Mouse (Mus musculus): Measurements from ENCODE around the gene Gm3336. TPM values are rescaled to one million over a fixed set of nuclear protein-coding genes. Genes with fewer than 3 reads are reported as not detected.

Gene Gm3336
- polyA plus RNA-seq, 1 experiment = 0.23 TPM

- Histone ChIP-seq H3K4me2 (ENCODE audit: low read depth) (peak overlapping the region; percentile 89), H3ac (ENCODE audit: control insufficient read depth, insufficient read length) (no peak overlapping the region), H3K79me2 (ENCODE audit: control insufficient read depth, insufficient read depth) (peaks cover 20% of the 10 kb centered on the region), H3K36me3 (ENCODE audit: control insufficient read depth, insufficient read depth) (no peaks in the 10 kb centered on the region), H3K4me3 (peak overlapping the region; percentile 94), H3K27me3 (ENCODE audit: control insufficient read depth, insufficient read depth, insufficient read length) (no peaks in the 10 kb centered on the region)
- no peak for TF ChIP-seq POLR2A (IDR thresholded peaks at IDR 0.05; ENCODE audit: insufficient read length, low read depth)
- no peak for TF ChIP-seq E2F4 (IDR thresholded peaks at IDR 0.05; ENCODE audit: insufficient read depth)
- TF ChIP-seq POLR2AphosphoS2 (IDR thresholded peaks at IDR 0.05; ENCODE audit: insufficient read length, low read depth) = peak; percentile 28
- TF ChIP-seq TCF3 (IDR thresholded peaks at IDR 0.05; ENCODE audit: insufficient read length, low read depth) = no peak
- no peak for TF ChIP-seq REST (IDR thresholded peaks at IDR 0.05; ENCODE audit: insufficient read depth, insufficient read length)
- TF ChIP-seq MAX (IDR thresholded peaks at IDR 0.05; ENCODE audit: low read depth) = no peak
- TF ChIP-seq TCF12 (IDR thresholded peaks at IDR 0.05; ENCODE audit: insufficient read depth, poor library complexity, severe bottlenecking) = no peak
- TF ChIP-seq SRF (IDR thresholded peaks at IDR 0.05; ENCODE audit: control insufficient read depth, insufficient read length, low read depth) = no peak
- TF ChIP-seq MYOD1 (IDR thresholded peaks at IDR 0.05; ENCODE audit: control insufficient read depth in 1 of 3, insufficient read length in 2 of 3, low read depth in 2 of 3) = no peak
- peak; percentile 56 for TF ChIP-seq USF1 (IDR thresholded peaks at IDR 0.05; ENCODE audit: low read depth)
- no peak for TF ChIP-seq MYOG (IDR thresholded peaks at IDR 0.05; ENCODE audit: control insufficient read depth in 1 of 3, insufficient read depth in 1 of 3, insufficient read length in 2 of 3, low read depth in 2 of 3)
- no peak for TF ChIP-seq CEBPB (IDR thresholded peaks at IDR 0.05; ENCODE audit: insufficient read depth, poor library complexity, severe bottlenecking)
Observed at GRCm38 (mm10) chr8:70701982-70702841, 16.1 kb upstream of the Gm3336 start.

GRCm38 (mm10) chr8:70702842-70703182 lies 15.5 kb upstream of the Gm3336 start:
- H3K4me3 ChIP-seq = peak overlapping the region; percentile 94

GRCm38 (mm10) chr8:70703287-70703686 lies 15.1 kb upstream of the Gm3336 start, which contains the start of gene Iqcn:
Gene Iqcn, plus strand, starts transcription at chr8:70703457.
- Histone ChIP-seq H3K4me3 (peak within 1 kb of the TSS; percentile 94), H3K4me2 (ENCODE audit: low read depth) (peak within 1 kb of the TSS; percentile 89), H3K27me3 (ENCODE audit: control insufficient read depth, insufficient read depth, insufficient read length) (no peaks in the 10 kb centered on the region), H3ac (ENCODE audit: control insufficient read depth, insufficient read length) (no peak within 1 kb of the TSS), H3K36me3 (ENCODE audit: control insufficient read depth, insufficient read depth) (no peaks in the 10 kb centered on the region), H3K79me2 (ENCODE audit: control insufficient read depth, insufficient read depth) (peaks cover 20% of the 10 kb centered on the region)
- TF ChIP-seq POLR2AphosphoS2 (IDR thresholded peaks at IDR 0.05; ENCODE audit: insufficient read length, low read depth) (peak; percentile 38), MAX (IDR thresholded peaks at IDR 0.05; ENCODE audit: low read depth) (no peak)

More at GRCm38 (mm10) chr8:70702842-70703182, 15.5 kb upstream of the Gm3336 start:
- TF ChIP-seq SRF (IDR thresholded peaks at IDR 0.05; ENCODE audit: control insufficient read depth, insufficient read length, low read depth) = no peak
- TF ChIP-seq CEBPB (IDR thresholded peaks at IDR 0.05; ENCODE audit: insufficient read depth, poor library complexity, severe bottlenecking) = no peak
- no peak for TF ChIP-seq MYOD1 (IDR thresholded peaks at IDR 0.05; ENCODE audit: control insufficient read depth in 1 of 3, insufficient read length in 2 of 3, low read depth in 2 of 3)
- TF ChIP-seq E2F4 (IDR thresholded peaks at IDR 0.05; ENCODE audit: insufficient read depth) = no peak
- no peak for TF ChIP-seq REST (IDR thresholded peaks at IDR 0.05; ENCODE audit: insufficient read depth, insufficient read length)
- TF ChIP-seq USF1 (IDR thresholded peaks at IDR 0.05; ENCODE audit: low read depth) = no peak
- peak in 1 of 3 experiments; percentile 4 for TF ChIP-seq MYOG (IDR thresholded peaks at IDR 0.05; ENCODE audit: control insufficient read depth in 1 of 3, insufficient read depth in 1 of 3, insufficient read length in 2 of 3, low read depth in 2 of 3)
- peak; percentile 83 for TF ChIP-seq POLR2AphosphoS2 (IDR thresholded peaks at IDR 0.05; ENCODE audit: insufficient read length, low read depth)
- no peak for TF ChIP-seq TCF3 (IDR thresholded peaks at IDR 0.05; ENCODE audit: insufficient read length, low read depth)
- TF ChIP-seq TCF12 (IDR thresholded peaks at IDR 0.05; ENCODE audit: insufficient read depth, poor library complexity, severe bottlenecking) = no peak
- no peak for TF ChIP-seq MAX (IDR thresholded peaks at IDR 0.05; ENCODE audit: low read depth)
- no peaks in the 10 kb centered on the region for H3K36me3 ChIP-seq (ENCODE audit: control insufficient read depth, insufficient read depth)
- no peaks in the 10 kb centered on the region for H3K27me3 ChIP-seq (ENCODE audit: control insufficient read depth, insufficient read depth, insufficient read length)
- H3ac ChIP-seq (ENCODE audit: control insufficient read depth, insufficient read length) = no peak overlapping the region
- H3K4me2 ChIP-seq (ENCODE audit: low read depth) = peak overlapping the region; percentile 89
- H3K79me2 ChIP-seq (ENCODE audit: control insufficient read depth, insufficient read depth) = peaks cover 20% of the 10 kb centered on the region

GRCm38 (mm10) chr8:70708281-70708680 lies 10.1 kb upstream of the Gm3336 start:
- Histone ChIP-seq H3K4me3 (no peak overlapping the region), H3ac (ENCODE audit: control insufficient read depth, insufficient read length) (no peak overlapping the region), H3K79me2 (ENCODE audit: control insufficient read depth, insufficient read depth) (no peaks in the 10 kb centered on the region), H3K4me2 (ENCODE audit: low read depth) (no peak overlapping the region), H3K36me3 (ENCODE audit: control insufficient read depth, insufficient read depth) (no peaks in the 10 kb centered on the region), H3K27me3 (ENCODE audit: control insufficient read depth, insufficient read depth, insufficient read length) (no peaks in the 10 kb centered on the region)
- TF ChIP-seq REST (IDR thresholded peaks at IDR 0.05; ENCODE audit: insufficient read depth, insufficient read length) = no peak
- TF ChIP-seq TCF12 (IDR thresholded peaks at IDR 0.05; ENCODE audit: insufficient read depth, poor library complexity, severe bottlenecking) = no peak
- TF ChIP-seq CEBPB (IDR thresholded peaks at IDR 0.05; ENCODE audit: insufficient read depth, poor library complexity, severe bottlenecking) = no peak
- no peak for TF ChIP-seq USF1 (IDR thresholded peaks at IDR 0.05; ENCODE audit: low read depth)
- TF ChIP-seq POLR2AphosphoS2 (IDR thresholded peaks at IDR 0.05; ENCODE audit: insufficient read length, low read depth) = no peak
- no peak for TF ChIP-seq MAX (IDR thresholded peaks at IDR 0.05; ENCODE audit: low read depth)
- no peak for TF ChIP-seq TCF3 (IDR thresholded peaks at IDR 0.05; ENCODE audit: insufficient read length, low read depth)
- TF ChIP-seq E2F4 (IDR thresholded peaks at IDR 0.05; ENCODE audit: insufficient read depth) = no peak
- TF ChIP-seq POLR2A (IDR thresholded peaks at IDR 0.05; ENCODE audit: insufficient read length, low read depth) = no peak
- no peak for TF ChIP-seq MYOD1 (IDR thresholded peaks at IDR 0.05; ENCODE audit: control insufficient read depth in 1 of 3, insufficient read length in 2 of 3, low read depth in 2 of 3)
- TF ChIP-seq SRF (IDR thresholded peaks at IDR 0.05; ENCODE audit: control insufficient read depth, insufficient read length, low read depth) = no peak
- TF ChIP-seq MYOG (IDR thresholded peaks at IDR 0.05; ENCODE audit: control insufficient read depth in 1 of 3, insufficient read depth in 1 of 3, insufficient read length in 2 of 3, low read depth in 2 of 3) = no peak
